Mouse (Mus musculus): ENCODE data around the gene Islr. TPM values are rescaled to one million over a fixed set of nuclear protein-coding genes. Genes with fewer than 3 reads are reported as not detected.

Gene Islr
- polyA plus RNA-seq, 1 experiment, result 21.9 TPM

DNA sequence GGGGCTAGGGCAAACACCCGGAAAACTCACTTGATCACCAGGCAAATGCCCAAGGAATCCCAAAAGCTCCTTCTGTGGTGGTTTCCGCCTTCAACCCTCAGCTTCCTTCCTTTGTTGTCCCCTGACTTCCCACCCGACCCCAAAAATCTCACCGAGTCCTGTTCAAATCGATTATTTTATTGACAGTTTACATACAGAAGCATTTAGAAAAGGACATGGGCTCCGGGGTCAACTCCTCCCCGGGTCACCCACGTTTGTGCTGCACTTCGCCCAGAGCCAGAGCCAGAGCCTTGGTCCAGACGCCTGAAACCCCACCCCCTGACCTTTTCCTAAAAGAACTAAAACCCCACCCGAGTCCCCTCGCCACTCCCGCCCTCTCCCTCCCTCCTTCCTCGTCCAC lies 8.0 kb downstream of the Islr start:
- H3K4me1 ChIP-seq (ENCODE audit: control insufficient read depth, insufficient read depth, insufficient read length), result peaks cover 22% of the 10 kb centered on the region
- H3K27ac ChIP-seq (ENCODE audit: insufficient read depth, low read length), result no peak overlapping the region
- peaks cover 21% of the 10 kb centered on the region for H3K27me3 ChIP-seq (ENCODE audit: control insufficient read depth, insufficient read depth, low read length)
- H3K4me3 ChIP-seq (ENCODE audit: extremely low read depth, insufficient read depth, insufficient read length), result no peak overlapping the region
- TF ChIP-seq POLR2A (IDR thresholded peaks at IDR 0.05; ENCODE audit: low read depth, low read length) (no peak), CTCF (IDR thresholded peaks at IDR 0.05; ENCODE audit: extremely low read depth, insufficient read depth, insufficient read length, insufficient replicate concordance) (no peak)
- 11% methylated on average over 14 of the region's 14 CpGs for WGBS
- DNase-seq (ENCODE audit: low read depth in 1 of 2, low spot score in 2 of 2), result no peak
- H3K36me3 ChIP-seq (ENCODE audit: control insufficient read depth, insufficient read depth, low read length), result no peaks in the 10 kb centered on the region

DNA sequence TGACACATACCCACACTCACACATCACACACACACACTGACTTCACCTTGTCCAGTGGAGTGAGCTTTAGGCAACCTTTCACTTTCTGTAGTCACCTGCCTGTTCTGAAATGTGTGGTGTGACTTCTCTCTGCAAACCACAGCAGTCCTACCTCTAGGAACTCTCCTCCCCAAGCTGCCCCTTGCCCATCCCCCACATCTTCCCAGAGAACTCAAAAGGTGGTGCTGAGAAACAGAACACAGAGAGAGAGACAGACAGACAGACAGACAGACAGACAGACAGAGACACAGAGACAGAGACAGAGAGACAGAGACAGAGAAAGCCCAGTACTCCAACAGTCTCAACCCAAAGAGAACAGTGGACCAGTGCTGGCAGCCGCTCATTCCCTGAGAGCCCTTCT lies 8.4 kb downstream of the Islr start:
- peaks cover 21% of the 10 kb centered on the region for H3K27me3 ChIP-seq (ENCODE audit: control insufficient read depth, insufficient read depth, low read length)

DNA sequence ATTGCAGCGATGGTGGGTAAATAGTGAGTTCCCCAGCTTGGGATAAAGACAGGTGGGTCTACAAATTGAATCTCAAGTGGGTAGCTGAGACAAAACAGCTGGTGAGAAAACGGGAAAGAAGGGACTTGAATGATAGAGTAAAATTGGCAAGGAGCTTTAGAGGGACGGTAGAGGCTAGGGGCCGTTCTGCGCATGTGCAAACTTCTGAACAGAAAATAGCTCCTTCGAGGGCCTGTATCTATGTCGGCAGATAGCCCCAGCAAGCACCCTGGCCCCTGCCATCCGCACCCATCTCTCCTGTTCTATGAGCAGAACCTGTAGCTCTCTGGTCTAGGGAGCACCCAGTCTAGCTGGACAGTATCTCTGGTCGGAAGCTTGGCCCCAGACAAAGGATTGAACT lies 9.9 kb downstream of the Islr start:
- no peaks in the 10 kb centered on the region for H3K36me3 ChIP-seq (ENCODE audit: control insufficient read depth, insufficient read depth, low read length)
- no peak overlapping the region for H3K27ac ChIP-seq (ENCODE audit: insufficient read depth, low read length)
- 73% methylated on average over 9 of the region's 9 CpGs for WGBS
- H3K4me3 ChIP-seq (ENCODE audit: extremely low read depth, insufficient read depth, insufficient read length), result no peak overlapping the region
- peaks cover 20% of the 10 kb centered on the region for H3K4me1 ChIP-seq (ENCODE audit: control insufficient read depth, insufficient read depth, insufficient read length)
- peaks cover 19% of the 10 kb centered on the region for H3K27me3 ChIP-seq (ENCODE audit: control insufficient read depth, insufficient read depth, low read length)
- no peak for DNase-seq (ENCODE audit: low read depth in 1 of 2, low spot score in 2 of 2)
- TF ChIP-seq CTCF (IDR thresholded peaks at IDR 0.05; ENCODE audit: extremely low read depth, insufficient read depth, insufficient read length, insufficient replicate concordance) (no peak), POLR2A (IDR thresholded peaks at IDR 0.05; ENCODE audit: low read depth, low read length) (no peak)

More for the DNA sequence above, 8.4 kb downstream of the Islr start:
- Histone ChIP-seq H3K4me1 (ENCODE audit: control insufficient read depth, insufficient read depth, insufficient read length) (peaks cover 22% of the 10 kb centered on the region), H3K4me3 (ENCODE audit: extremely low read depth, insufficient read depth, insufficient read length) (no peak overlapping the region), H3K36me3 (ENCODE audit: control insufficient read depth, insufficient read depth, low read length) (no peaks in the 10 kb centered on the region), H3K27ac (ENCODE audit: insufficient read depth, low read length) (no peak overlapping the region)
- WGBS, result 33% methylated on average over 1 of the region's 1 CpGs
- no peak for DNase-seq (ENCODE audit: low read depth in 1 of 2, low spot score in 2 of 2)
- no peak for TF ChIP-seq POLR2A (IDR thresholded peaks at IDR 0.05; ENCODE audit: low read depth, low read length)
- no peak for TF ChIP-seq CTCF (IDR thresholded peaks at IDR 0.05; ENCODE audit: extremely low read depth, insufficient read depth, insufficient read length, insufficient replicate concordance)

DNA sequence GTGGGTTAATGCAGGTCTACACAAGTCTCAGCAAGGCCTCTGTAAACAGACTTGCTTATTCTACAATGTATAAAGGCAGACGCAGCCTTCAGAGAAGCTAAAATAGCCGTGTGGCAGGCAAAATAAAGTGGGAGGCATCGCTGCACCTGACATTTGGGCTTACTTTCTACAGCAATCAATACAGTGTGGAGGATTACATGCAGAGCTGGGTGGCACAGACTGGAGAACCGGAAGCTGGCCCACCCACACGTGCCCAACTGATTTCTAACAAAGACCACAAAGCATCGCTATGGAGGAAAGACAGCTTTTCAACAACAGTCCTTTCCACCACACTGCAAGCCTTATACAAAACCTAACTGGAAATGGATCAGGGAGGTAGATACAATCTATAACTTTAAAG lies 19.6 kb downstream of the Islr start:
- H3K4me3 ChIP-seq (ENCODE audit: extremely low read depth, insufficient read depth, insufficient read length), result no peak overlapping the region
- no peaks in the 10 kb centered on the region for H3K27me3 ChIP-seq (ENCODE audit: control insufficient read depth, insufficient read depth, low read length)
- H3K4me1 ChIP-seq (ENCODE audit: control insufficient read depth, insufficient read depth, insufficient read length), result peaks cover 4% of the 10 kb centered on the region
- DNase-seq (ENCODE audit: low read depth in 1 of 2, low spot score in 2 of 2), result no peak
- no peak for TF ChIP-seq POLR2A (IDR thresholded peaks at IDR 0.05; ENCODE audit: low read depth, low read length)
- no peak for TF ChIP-seq CTCF (IDR thresholded peaks at IDR 0.05; ENCODE audit: extremely low read depth, insufficient read depth, insufficient read length, insufficient replicate concordance)
- no peaks in the 10 kb centered on the region for H3K36me3 ChIP-seq (ENCODE audit: control insufficient read depth, insufficient read depth, low read length)
- H3K27ac ChIP-seq (ENCODE audit: insufficient read depth, low read length), result no peak overlapping the region
- 59% methylated on average over 6 of the region's 6 CpGs for WGBS

DNA sequence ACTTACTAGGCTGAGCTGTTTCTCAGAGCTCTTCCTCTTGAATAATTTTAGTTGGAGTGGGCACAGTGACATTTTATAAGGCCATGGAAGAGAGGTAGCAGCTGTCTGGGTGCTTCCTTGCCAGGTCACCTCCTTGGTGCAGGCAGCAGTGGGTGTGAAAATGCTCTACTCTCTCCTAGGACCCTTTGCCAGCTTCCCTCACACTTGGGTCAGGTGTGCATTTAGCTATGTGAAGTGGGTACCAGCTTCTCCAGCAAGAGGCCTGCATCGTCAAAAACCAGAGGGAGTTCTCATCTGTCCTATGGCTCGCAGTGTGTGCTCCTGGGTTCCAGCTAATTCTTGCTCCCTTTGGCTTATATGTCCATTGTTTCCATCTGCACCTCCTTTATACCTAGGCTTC lies 24.7 kb downstream of the Islr start:
- no peaks in the 10 kb centered on the region for H3K36me3 ChIP-seq (ENCODE audit: control insufficient read depth, insufficient read depth, low read length)
- 86% methylated on average over 2 of the region's 2 CpGs for WGBS

DNA sequence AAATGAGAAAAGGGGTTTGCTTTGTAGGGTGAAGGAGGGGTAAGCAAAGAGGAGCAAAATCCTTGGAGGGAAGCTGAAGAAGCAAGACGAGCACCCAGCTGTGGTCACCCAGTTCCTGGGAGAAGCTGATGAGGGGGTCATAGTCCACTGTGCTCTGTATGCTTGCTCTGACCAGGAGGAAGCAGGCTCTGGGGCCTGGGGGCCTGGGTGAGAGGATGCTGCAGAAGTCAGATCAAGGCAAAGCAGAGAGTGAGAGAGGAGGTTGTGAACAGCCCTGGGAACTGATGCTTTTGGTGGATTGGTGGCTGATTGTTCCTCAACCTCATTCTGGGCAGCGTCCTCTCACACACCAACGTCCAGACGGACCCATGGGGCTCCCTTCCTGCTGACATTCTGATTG lies 26.9 kb downstream of the Islr start:
- Histone ChIP-seq H3K36me3 (ENCODE audit: control insufficient read depth, insufficient read depth, low read length) (no peaks in the 10 kb centered on the region), H3K27me3 (ENCODE audit: control insufficient read depth, insufficient read depth, low read length) (no peaks in the 10 kb centered on the region), H3K4me3 (ENCODE audit: extremely low read depth, insufficient read depth, insufficient read length) (no peak overlapping the region), H3K4me1 (ENCODE audit: control insufficient read depth, insufficient read depth, insufficient read length) (no peaks in the 10 kb centered on the region), H3K27ac (ENCODE audit: insufficient read depth, low read length) (no peak overlapping the region)
- 75% methylated on average over 4 of the region's 4 CpGs for WGBS
- no peak for DNase-seq (ENCODE audit: low read depth in 1 of 2, low spot score in 2 of 2)
- TF ChIP-seq CTCF (IDR thresholded peaks at IDR 0.05; ENCODE audit: extremely low read depth, insufficient read depth, insufficient read length, insufficient replicate concordance) (no peak), POLR2A (IDR thresholded peaks at IDR 0.05; ENCODE audit: low read depth, low read length) (no peak)

More for the DNA sequence above, 24.7 kb downstream of the Islr start:
- no peak for DNase-seq (ENCODE audit: low read depth in 1 of 2, low spot score in 2 of 2)
- TF ChIP-seq POLR2A (IDR thresholded peaks at IDR 0.05; ENCODE audit: low read depth, low read length) (no peak), CTCF (IDR thresholded peaks at IDR 0.05; ENCODE audit: extremely low read depth, insufficient read depth, insufficient read length, insufficient replicate concordance) (no peak)
- H3K27ac ChIP-seq (ENCODE audit: insufficient read depth, low read length), result no peak overlapping the region
- no peak overlapping the region for H3K4me3 ChIP-seq (ENCODE audit: extremely low read depth, insufficient read depth, insufficient read length)
- H3K27me3 ChIP-seq (ENCODE audit: control insufficient read depth, insufficient read depth, low read length), result no peaks in the 10 kb centered on the region
- no peaks in the 10 kb centered on the region for H3K4me1 ChIP-seq (ENCODE audit: control insufficient read depth, insufficient read depth, insufficient read length)

DNA sequence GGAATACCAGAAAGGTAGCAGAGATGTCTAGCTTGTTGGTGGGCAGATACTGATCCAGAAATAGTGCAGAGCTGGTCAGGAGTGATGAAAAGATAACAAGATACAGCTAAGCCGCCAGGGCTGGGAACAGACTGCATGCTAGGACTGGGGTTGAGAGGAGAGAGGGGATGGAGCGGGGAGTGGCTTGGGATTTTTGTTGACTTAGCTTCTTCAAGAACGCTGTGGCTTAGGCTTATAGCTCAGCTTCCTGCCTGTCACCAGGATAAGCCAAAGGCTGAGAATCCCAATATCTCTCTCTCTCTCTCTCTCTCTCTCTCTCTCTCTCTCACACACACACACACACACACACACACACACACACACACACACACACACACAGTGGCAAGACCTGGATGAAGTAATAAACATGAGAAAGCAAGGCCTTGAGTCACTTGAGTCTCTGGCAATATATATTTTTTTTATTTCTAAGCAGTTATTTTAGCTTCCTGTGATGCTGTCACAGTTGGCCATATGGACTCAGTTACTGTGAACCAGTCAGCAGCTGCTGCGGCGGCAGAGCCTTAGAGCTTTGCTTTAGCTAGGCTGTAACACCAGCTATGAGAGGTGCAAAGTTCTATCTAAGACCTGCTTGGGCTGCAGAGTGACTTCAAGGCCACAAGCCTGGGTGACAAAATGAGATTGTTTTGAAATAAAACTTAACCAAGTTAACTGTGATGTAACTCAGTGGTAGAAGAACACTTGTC lies 28.2 kb downstream of the Islr start:
- Histone ChIP-seq H3K27me3 (ENCODE audit: control insufficient read depth, insufficient read depth, low read length) (no peaks in the 10 kb centered on the region), H3K4me1 (ENCODE audit: control insufficient read depth, insufficient read depth, insufficient read length) (no peaks in the 10 kb centered on the region), H3K27ac (ENCODE audit: insufficient read depth, low read length) (no peak overlapping the region), H3K4me3 (ENCODE audit: extremely low read depth, insufficient read depth, insufficient read length) (no peak overlapping the region), H3K36me3 (ENCODE audit: control insufficient read depth, insufficient read depth, low read length) (no peaks in the 10 kb centered on the region)
- no peak for DNase-seq (ENCODE audit: low read depth in 1 of 2, low spot score in 2 of 2)
- 73% methylated on average over 5 of the region's 5 CpGs for WGBS
- no peak for TF ChIP-seq POLR2A (IDR thresholded peaks at IDR 0.05; ENCODE audit: low read depth, low read length)
- TF ChIP-seq CTCF (IDR thresholded peaks at IDR 0.05; ENCODE audit: extremely low read depth, insufficient read depth, insufficient read length, insufficient replicate concordance), result no peak
